Mouse (Mus musculus): Measurements from ENCODE around the gene Olfr1415. TPM values are rescaled to one million over a fixed set of nuclear protein-coding genes. Genes with fewer than 3 reads are reported as not detected.
A peak's percentile ranks its signal among the peaks of the same experiment; 100 is the strongest.
"Not testable (repeated sequence)": the region's sequence is repeated elsewhere in the genome, so short reads cannot be mapped to it uniquely, and the experiment has no call there.

Olfr1415 gene
- total RNA-seq (2022) = not detected

DNA sequence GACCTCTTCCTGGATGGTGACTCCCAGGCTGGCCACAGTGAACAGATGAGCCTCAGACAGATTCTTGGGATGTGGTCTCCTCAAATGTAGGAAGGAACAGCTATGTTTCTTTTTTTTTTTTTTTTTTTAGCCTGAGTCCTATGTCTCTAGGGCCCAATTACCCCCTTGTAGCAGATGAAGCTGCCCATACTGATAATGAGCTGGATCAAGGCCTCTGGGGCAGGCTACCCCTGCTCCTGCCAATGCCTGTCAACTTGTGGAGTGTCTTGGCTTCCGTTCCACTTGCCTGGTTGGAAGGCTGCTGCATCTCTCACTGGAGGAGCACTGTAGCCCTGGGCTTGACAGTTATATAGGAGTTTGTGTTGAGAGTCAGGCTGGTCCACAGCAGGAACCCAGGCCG, at the start of gene Olfr1415:
Gene Olfr1415, minus strand, starts transcription at position 101 of the 400 bp plus-strand sequence.
- DNase-seq (ENCODE audit: low spot score) = no peak

GRCm38 (mm10) chr1:92539071-92539470, 43.2 kb upstream of the Olfr1415 start:
- no peak for DNase-seq (ENCODE audit: low spot score)

DNA sequence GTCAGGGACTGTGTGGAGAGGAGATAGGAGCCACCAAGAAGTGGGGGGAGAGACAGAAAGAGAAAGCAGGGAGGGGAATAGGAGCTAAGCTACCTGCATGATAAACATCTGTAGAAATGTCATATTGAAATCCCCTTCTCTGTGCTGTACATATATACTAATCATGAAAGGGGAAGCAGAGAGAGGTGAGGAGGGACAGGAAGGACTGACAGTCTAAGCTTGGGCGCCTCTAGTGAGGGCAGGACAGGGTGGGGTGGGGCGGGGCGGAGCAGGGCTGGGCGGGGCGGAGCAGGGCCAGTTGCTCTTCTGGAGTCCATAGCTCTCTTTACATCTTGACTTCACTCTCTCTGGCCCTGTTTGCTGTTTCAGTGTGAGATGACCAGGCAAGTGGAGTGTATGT, 41.1 kb upstream of the Olfr1415 start:
- DNase-seq (ENCODE audit: low spot score) = no peak

- DNase-seq (ENCODE audit: low spot score) = no peak
Measured at GRCm38 (mm10) chr1:92523764-92524163, 27.9 kb upstream of the Olfr1415 start.

DNA sequence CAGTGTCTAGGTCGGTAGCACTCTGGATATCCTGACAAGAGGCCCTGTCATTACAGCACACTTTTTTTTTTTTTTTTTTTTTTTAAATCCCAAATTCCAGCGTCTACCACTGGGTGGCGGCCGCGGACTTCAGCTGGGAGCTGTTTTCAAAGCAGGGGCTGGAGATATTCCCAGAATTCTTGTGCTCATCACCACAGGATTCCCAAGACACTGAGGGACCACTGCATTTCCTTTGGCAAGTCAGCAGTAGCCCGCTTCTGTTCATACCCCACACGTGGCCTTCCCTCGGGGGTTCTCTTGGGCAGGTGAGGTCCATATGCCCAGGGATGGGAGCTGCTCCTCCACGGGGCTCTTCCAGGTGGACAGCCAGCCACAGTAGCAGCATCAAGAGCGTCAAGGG, 25.5 kb upstream of the Olfr1415 start:
- DNase-seq (ENCODE audit: low spot score) = peak; percentile 4

GRCm38 (mm10) chr1:92519046-92519445, 23.1 kb upstream of the Olfr1415 start:
- no peak for DNase-seq (ENCODE audit: low spot score)

GRCm38 (mm10) chr1:92518561-92518960, 22.7 kb upstream of the Olfr1415 start, which contains the start of gene Olfr1414:
Gene Olfr1414 (minus strand): TSS chr1:92518661.
- no peak for DNase-seq (ENCODE audit: low spot score)

DNA sequence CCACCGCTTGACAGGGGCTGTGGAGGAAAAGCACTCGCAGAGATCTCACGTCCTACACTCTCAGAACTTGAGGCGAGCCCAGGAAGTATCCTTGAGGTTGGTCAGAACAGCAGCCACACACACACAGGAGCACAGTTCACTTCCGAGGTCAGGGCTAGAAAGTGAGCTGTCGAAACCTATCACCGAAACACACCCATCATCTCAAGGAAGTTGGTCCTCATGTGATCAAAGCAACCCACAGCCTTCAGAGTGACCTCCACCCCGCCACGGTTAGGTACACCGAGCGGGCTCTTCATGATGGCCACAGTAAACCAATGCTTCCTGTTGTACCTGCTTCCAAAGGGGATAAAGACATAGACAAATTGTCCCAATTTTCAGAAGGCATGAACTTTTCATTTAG, 19.5 kb upstream of the Olfr1415 start:
- DNase-seq (ENCODE audit: low spot score) = no peak

- not testable (repeated sequence) for DNase-seq (ENCODE audit: low spot score)
Measured at GRCm38 (mm10) chr1:92511646-92512045, 15.7 kb upstream of the Olfr1415 start.

DNA sequence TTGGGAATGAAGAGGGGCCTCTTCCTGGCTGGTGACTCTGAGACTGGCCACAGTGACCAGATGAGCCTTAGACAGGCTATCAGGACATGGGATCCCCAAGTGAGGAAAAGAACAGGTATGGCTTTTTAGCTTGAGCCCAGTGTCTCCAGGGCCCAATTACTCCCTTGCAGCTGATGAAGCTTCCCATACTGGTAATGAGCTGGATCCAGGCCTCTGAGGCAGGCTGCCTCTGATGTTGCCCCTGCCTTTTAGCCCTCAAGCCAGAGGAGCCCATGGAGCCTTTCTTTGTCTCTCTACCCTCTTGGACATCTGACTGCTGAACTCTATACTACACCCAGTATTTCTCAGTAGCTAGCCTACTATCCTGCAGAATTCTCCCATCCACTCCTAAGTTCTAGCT, 10.9 kb downstream of the Olfr1415 start, which contains the start of gene Olfr1416:
Gene Olfr1416, minus strand, starts transcription at position 101 of the 400 bp plus-strand sequence.
- DNase-seq (ENCODE audit: low spot score) = no peak

DNA sequence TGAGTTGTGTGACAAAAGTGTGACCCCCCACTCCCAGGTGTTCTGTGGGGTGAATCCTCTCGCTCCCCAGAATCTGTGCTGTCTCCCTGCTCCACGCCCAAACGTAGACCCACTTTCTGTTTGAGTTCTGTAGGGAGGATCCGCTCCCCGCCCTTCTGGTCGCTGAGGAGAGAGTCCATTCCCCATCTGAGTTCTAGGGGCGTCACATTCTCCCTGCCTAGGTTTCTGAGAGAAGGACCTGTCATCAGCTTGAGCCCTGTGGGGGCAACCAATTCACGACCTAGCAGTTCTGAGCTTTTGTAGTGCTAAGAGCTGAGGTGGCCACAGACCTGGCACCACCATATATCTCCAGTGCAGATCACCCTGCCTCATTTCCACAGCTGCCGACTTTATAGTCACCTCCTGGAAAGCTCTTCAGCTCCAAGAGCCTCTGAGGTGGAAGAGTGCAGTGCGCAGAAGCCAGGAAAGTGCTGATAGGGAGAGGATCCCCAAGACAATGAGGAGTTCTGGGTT, 21.8 kb downstream of the Olfr1415 start:
- DNase-seq (ENCODE audit: low spot score) = no peak

DNA sequence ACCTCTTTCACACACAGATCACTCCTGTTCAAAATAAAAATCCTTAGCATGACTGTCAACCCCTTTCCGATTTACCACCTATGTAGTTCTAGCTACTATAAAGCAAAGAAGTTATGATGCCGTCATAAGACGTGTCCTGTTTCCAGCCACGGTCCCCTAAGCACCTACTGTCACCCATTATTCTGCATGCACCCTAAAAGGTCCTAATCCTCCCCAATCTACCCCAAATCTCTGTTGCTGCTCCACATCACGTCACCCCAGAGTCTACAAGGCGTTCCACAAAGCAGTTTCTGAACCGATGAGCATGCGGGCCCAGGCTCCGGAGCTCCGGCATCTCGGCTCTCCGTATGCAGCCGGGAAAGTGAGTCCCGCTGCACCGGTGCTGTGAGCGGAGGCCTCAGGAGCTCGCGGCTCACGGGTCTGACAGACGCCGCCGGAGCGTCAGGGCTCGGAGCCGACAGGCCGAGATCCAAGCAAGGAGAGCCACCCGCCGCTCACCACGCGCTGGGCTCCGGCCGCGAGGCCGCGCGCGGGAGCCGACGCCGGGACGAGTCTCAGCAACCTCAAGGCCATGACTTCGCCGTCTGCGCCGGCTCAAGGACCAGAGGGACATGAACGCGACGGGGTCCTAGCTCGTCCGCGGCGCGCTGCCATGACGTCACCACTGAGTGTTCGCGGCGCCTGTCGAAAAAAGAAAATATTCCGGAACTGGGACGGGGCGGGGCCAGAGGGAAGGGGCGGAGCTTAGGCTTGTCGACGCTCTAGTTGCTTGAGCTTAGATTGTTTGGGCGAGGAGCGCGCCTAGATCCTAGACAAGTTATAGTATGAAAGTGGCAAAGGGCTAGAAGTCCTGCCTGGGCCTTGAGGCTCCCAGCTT, 22.5 kb downstream of the Olfr1415 start, which contains the start of gene Ndufa10:
Gene Ndufa10, minus strand, starts transcription at position 696 of the 877 bp plus-strand sequence.
- peak; percentile 94 for DNase-seq (ENCODE audit: low spot score)

- DNase-seq (ENCODE audit: low spot score) = no peak
Measured at GRCm38 (mm10) chr1:92468891-92469290, 27.0 kb downstream of the Olfr1415 start.

- no peak for DNase-seq (ENCODE audit: low spot score)
Measured at GRCm38 (mm10) chr1:92458416-92458815, 37.5 kb downstream of the Olfr1415 start.

GRCm38 (mm10) chr1:92457758-92458157, 38.1 kb downstream of the Olfr1415 start:
- DNase-seq (ENCODE audit: low spot score) = no peak

DNA sequence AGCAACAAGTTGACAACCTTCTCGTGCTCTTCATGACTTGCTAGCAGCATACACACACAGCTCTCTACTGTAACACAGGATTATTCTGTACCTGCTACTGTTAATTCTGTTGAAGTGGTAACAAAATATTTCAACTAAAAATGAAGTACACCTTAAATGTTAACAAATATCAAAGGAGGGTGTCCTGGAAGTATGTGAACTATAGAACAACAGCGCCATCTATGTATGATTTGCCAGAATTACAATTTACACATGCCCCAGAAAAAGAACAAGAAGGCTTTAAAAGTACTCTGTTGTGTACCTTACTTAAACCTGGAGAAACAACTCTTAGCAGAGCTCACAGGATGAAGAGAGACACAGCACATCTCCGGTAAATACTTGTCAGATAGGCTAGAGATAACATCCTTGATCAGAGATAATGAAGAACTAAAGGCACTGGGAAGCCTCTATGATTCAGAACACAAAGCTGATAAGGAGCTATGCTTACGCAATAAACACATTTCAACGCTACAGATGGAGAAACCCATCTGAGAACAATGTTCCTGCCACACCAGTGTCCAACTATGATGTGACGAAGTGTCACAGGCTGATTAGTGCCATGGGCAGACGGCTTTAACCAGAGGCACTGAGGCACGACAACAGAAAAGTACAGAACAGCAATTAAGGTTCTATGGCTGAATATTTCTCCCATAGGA, 42.0 kb downstream of the Olfr1415 start:
- peak; percentile 34 for DNase-seq (ENCODE audit: low spot score)

- DNase-seq (ENCODE audit: low spot score) = no peak
Measured at GRCm38 (mm10) chr1:92448293-92448692, 47.6 kb downstream of the Olfr1415 start.

DNA sequence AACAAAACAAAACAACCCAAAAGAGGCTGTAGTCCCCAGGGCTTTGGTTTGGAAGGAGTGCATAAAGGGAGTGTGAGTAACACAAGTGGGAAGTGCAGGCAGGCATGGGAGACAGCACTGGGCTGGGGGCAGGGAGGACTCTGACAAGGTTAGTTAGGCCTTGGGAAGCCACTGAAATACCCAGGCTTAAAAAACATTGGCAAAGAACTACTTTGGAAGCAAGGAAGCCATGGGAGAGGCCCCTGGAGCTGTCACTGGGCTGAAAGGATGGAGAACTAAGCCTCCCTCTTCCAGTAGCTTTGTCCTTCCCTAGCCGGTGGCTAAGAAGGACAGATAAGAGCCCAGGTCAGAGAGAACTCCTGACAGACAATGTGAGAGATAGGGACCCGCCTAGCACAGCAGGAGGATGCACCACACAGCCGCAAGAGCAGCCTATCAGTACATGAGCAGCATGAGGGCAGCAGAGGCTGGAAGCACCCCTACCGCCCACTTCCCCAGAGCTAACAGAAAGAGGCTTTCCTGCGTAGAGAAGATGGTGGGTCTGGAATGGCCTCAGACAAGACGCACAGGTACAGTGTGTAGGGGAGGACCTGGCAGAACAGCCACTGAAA, 54.3 kb downstream of the Olfr1415 start:
- DNase-seq (ENCODE audit: low spot score) = no peak

GRCm38 (mm10) chr1:92440066-92440750, 55.7 kb downstream of the Olfr1415 start:
- no peak for DNase-seq (ENCODE audit: low spot score)
